Mouse (Mus musculus) spleen, embryonic (tissue): ENCODE measurements around the gene Cap1.

Experiments
- CTCF ChIA-PET: fragments of 350-600 bp; sonication (Branson Sonifier 250); formaldehyde crosslinking; loops from one replicate; lab custom pipeline; 2022; lab: Charles Lee

The Cap1 gene

DNA sequence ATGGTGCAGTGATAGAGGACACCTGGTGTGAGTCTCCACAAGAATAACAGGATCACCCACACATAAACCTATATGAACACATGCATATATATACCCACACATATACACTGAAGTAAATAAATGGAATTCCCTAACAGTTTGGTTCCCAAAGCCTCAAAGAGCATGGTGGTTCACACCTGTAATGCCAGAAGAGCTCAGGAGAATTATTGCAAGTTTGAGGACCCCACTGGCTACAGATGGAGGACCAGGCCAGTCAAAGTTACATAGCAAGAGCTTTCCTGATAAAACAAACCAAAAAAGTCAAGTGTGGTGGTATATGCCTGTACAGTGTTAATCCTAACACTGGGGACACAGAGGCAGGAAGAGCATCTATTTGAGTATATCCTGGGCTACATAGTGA lies 34.3 kb downstream of the Cap1 start:
- CTCF ChIA-PET = interaction anchor here (0.7 kb wide), 1 partner anchor 38 kb away, joined by 4 read pairs; no protein-coding TSS in a partner anchor

- CTCF ChIA-PET = interaction anchor here (0.7 kb wide), 1 partner anchor 22 kb away, joined by 3 read pairs; no protein-coding TSS in a partner anchor
Observed at GRCm38 (mm10) chr4:122848150-122848621, 37.7 kb downstream of the Cap1 start.

DNA sequence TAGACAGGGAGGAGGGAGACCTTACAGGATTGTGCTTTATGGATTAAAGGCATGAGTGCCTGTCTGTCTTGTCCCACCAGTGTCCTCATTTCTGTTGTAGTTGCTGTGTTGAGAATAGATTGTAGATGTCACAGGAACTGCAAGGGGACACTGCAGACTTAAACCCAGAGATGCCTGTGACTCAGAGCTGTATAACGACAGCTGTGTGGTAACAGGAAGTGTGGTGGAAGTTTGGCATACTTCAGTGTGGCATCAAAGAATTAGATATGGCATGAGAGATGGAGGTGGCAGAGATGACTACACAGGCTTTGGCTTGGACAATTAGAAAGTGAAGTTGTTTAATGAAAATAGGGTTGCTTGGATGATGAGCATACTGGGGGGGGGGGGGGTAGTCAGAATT lies 47.4 kb downstream of the Cap1 start:
- CTCF ChIA-PET = interaction anchor here (0.7 kb wide), 1 partner anchor 192 kb away, joined by 6 read pairs; no protein-coding TSS in a partner anchor

- CTCF ChIA-PET = no interaction called here
Observed at GRCm38 (mm10) chr4:122837994-122838393, 47.9 kb downstream of the Cap1 start.

DNA sequence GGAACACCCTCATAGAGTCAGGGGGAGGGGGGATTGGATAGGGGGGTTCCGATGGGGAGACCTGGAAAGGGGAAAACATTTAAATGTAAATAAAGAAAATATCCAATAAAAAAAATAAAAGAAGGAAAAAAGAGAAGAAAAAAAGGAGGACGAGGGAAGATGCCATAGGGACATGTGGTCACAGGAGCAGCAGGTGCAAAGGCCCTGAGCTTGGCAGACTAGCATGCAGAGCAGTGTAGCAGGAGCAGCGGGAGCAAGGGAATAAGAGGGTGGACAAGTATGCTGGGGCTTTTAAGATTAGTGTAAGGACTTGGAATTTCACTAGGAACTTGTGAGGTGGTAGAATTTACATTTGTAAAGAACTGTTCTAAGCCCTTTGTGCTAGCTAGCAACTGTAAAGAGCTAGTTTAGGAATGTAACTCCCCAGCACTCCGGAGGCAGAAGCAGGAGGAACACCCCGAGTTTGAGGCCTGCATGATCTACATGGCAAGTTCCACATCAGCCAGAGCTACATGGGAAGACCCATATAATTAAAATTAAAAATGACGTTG lies 48.6 kb downstream of the Cap1 start:
- CTCF ChIA-PET = interaction anchor here (0.5 to 0.7 kb wide), 2 partner anchors 48 to 1641 kb away, joined by 3 read pairs; no protein-coding TSS in a partner anchor

- CTCF ChIA-PET = interaction anchor here (0.7 to 0.9 kb wide), 2 partner anchors 11 to 49 kb away, joined by 3 read pairs; no protein-coding TSS in a partner anchor
Observed at GRCm38 (mm10) chr4:122836403-122836775, 49.5 kb downstream of the Cap1 start.

DNA sequence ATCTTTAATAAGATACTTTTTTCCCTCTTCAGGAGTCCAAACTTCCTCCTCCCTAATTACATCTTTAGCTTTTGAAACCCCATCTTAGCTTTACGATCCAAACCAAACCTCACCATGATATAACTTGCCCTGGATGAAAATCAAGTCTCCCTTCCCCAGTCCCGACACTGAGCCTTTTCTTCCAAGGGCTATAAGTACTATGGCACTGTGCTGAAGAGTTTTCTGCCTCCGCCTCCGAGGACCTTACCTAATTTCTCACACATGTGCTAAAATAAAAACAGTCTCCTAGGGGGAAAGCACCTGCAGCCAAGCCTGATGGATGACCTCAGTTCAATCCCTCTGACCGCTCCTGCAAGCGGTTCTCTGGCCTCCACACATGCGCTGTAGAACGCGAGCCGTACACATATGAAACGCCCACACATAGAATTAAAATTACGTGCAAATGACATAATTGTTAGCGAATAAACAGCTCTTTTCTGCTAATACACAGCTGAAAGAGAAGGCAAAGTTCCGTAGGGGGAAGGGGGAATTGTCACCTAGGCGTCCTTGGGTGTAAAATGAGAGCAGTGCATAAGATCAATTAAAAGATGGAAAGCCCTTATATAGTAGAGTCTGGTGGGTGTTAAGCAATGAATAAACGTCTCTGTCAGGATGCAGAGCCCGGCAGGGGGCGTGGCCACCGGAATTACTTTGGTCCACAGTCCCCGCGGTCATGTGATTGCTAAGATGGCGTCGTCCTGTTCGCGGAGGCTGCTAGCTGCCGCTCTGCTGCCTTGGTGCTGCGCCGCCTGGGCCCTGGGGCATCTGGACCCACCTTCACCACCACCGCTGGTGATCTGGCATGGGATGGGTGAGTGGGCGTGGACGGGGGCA lies 50.1 kb downstream of the Cap1 start, which contains the start of gene Ppt1:
TSS of gene Ppt1 (plus strand) at position 713 of the 873 bp plus-strand sequence.
- CTCF ChIA-PET = interaction anchor here (0.9 kb wide), 1 partner anchor 12 kb away, joined by 3 read pairs; no protein-coding TSS in a partner anchor

GRCm38 (mm10) chr4:122831888-122832287 lies 54.0 kb downstream of the Cap1 start:
- CTCF ChIA-PET = no interaction called here

GRCm38 (mm10) chr4:122829339-122829738 lies 56.5 kb downstream of the Cap1 start:
- CTCF ChIA-PET = interaction anchor here (0.6 kb wide), 2 partner anchors 23 to 245 kb away, joined by 3 to 10 read pairs; no protein-coding TSS in a partner anchor

- CTCF ChIA-PET = no interaction called here
Observed at GRCm38 (mm10) chr4:122827651-122828050, 58.2 kb downstream of the Cap1 start.

- CTCF ChIA-PET = interaction anchor here (0.5 kb wide), 1 partner anchor 1123 kb away, joined by 3 read pairs; no protein-coding TSS in a partner anchor
Observed at GRCm38 (mm10) chr4:122820941-122821340, 64.9 kb downstream of the Cap1 start.

DNA sequence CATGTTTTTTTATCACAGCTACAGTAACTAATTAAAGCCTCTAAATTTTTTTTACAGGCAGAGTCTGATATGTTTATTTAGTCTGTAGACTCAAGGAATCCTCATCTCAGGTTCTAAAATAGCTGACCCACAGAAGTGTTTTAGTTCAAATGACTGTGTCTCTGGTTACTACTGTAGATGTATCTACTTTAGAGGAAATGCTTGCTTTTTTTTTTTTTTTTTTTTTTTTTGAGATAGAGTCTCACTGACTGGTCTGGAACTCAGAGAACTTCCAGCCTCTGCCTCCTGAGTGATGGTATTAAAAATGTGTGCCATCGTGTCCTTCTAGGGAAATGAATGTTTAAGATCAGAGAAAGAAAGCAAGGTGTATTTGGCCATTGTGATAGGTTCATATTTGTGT lies 69.7 kb downstream of the Cap1 start:
- CTCF ChIA-PET = no interaction called here

GRCm38 (mm10) chr4:122811824-122812223 lies 74.0 kb downstream of the Cap1 start:
- CTCF ChIA-PET = no interaction called here

- CTCF ChIA-PET = no interaction called here
Observed at GRCm38 (mm10) chr4:122811180-122811579, 74.7 kb downstream of the Cap1 start.
